Mouse (Mus musculus) C2C12 (cell line): Measurements from ENCODE around the gene H2al1m.

ENCODE experiments used
- CEBPB ChIP-seq: IDR thresholded peaks from one replicate; pipeline ENCODE4 v1.6.1; 2011; ENCODE audit warnings: low read depth, mild to moderate bottlenecking, control low read depth, moderate library complexity
- CTCF ChIP-seq: IDR thresholded peaks from one replicate; pipeline ENCODE4 v1.5.1; 2011; ENCODE audit not compliant: control insufficient read depth, insufficient read depth, insufficient read length
- MAX ChIP-seq: IDR thresholded peaks from one replicate; pipeline ENCODE4 v1.6.1; 2011; ENCODE audit warnings: mild to moderate bottlenecking, control low read depth
- MYOG ChIP-seq: IDR thresholded peaks from one replicate; pipeline ENCODE4 v1.6.1; 2011; ENCODE audit not compliant: control insufficient read depth, insufficient read length; ENCODE audit errors: extremely low read depth
- USF1 ChIP-seq: IDR thresholded peaks from one replicate; pipeline ENCODE4 v1.6.1; 2011; ENCODE audit warnings: low read depth, mild to moderate bottlenecking, control low read depth, moderate library complexity

DNA sequence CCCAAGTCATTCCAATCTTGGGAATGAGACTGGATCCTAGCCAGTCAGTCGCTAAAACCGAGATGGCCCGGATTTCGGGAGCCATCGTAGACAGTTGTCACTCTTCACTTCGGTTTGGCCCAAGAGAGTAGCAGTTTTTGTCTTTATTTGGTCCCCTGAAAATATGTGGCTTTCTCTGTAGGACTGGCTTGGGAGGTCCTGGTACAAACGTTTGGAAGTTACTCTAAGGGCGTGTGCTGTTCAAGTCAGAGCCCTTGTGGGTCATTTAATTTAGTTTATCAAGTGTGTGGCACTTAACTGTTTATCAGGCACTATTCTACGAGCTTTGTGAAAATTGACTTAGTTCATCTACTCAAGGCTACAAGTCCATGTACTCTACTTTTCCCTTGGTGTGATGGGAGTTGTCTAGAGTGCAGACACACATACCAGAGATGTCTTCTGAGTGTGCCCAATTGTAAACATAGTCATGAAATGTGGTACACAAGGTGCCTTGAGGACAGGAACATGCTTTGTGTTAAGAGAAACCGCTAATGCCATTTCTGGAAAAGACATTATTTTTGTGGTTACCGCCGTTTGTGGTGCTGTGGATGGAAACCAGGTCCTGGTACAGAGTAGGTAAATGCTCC is 10.1 kb upstream of the H2al1m start:
- TF ChIP-seq MAX (no peak), CTCF (no peak), USF1 (no peak), MYOG (no peak), CEBPB (no peak)
